Mouse (Mus musculus) CH12F3 (cell line): Measurements from ENCODE around the gene Opa3.

ENCODE experiments used
- in situ Hi-C: fragments of 300-500 bp; cut with MboI; formaldehyde crosslinking; loops from 2 replicates; pipeline ENCODE4 v1.14.3; 2020; ENCODE audit warnings: low sequenced_read_pairs

Opa3 gene

GRCm38 (mm10) chr7:19272173-19272764 lies 44.1 kb downstream of the Opa3 start:
- in situ Hi-C loops: loop anchor here (10.0 kb wide), 1 partner anchor 97 kb away; the partner anchor contains the start of gene Eml2

GRCm38 (mm10) chr7:19276253-19276652 lies 48.1 kb downstream of the Opa3 start:
- in situ Hi-C loops: loop anchor here (10.0 kb wide), 1 partner anchor 101 kb away; the partner anchor contains the start of gene Eml2

GRCm38 (mm10) chr7:19279052-19279451 lies 50.9 kb downstream of the Opa3 start:
- in situ Hi-C loops: loop anchor here (10.0 kb wide), 1 partner anchor 104 kb away; the partner anchor contains the start of gene Eml2

DNA sequence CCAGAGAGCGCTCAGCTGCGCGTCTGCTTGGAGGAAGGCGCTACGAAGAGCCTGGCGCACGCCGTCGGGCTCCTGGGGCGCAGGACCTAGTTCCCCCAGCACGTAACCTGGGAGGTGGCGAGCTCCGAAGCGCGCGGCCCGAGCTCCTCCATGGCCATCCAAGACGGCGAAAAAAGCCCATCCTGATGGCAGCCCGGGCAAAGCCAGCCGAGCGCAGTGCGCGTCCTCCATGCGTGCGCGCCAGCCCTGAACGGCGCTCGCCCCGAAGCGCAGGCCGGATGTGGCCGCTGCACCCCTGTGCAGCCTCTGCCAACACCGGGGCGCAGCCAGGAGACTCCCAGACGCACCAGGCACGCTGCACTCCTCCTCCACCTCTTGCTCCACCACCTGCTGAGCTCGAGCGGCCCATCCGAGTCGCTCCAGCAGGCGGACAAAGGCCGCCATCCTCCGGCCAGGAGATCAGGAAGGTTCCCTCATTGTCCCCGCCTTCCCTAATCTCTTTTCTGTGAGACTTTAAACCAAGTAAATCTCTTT lies 51.5 kb downstream of the Opa3 start, which contains the start of gene Ppm1n:
Gene Ppm1n (minus strand): TSS at position 484 of the 534 bp plus-strand sequence.
- in situ Hi-C loops: loop anchor here (5.0 to 10.0 kb wide), 3 partner anchors 62 to 105 kb away; partner anchors contain the start of gene Eml2

- in situ Hi-C loops: loop anchor here (5.0 to 10.0 kb wide), 2 partner anchors 64 to 87 kb away; no protein-coding TSS in a partner anchor
Measured at GRCm38 (mm10) chr7:19281680-19282304, 53.7 kb downstream of the Opa3 start.

GRCm38 (mm10) chr7:19282385-19282784 lies 54.3 kb downstream of the Opa3 start, which contains the start of gene Rtn2:
Rtn2 (plus strand) TSS chr7:19282624.
- in situ Hi-C loops: loop anchor here (5.0 to 10.0 kb wide), 2 partner anchors 65 to 88 kb away; no protein-coding TSS in a partner anchor

DNA sequence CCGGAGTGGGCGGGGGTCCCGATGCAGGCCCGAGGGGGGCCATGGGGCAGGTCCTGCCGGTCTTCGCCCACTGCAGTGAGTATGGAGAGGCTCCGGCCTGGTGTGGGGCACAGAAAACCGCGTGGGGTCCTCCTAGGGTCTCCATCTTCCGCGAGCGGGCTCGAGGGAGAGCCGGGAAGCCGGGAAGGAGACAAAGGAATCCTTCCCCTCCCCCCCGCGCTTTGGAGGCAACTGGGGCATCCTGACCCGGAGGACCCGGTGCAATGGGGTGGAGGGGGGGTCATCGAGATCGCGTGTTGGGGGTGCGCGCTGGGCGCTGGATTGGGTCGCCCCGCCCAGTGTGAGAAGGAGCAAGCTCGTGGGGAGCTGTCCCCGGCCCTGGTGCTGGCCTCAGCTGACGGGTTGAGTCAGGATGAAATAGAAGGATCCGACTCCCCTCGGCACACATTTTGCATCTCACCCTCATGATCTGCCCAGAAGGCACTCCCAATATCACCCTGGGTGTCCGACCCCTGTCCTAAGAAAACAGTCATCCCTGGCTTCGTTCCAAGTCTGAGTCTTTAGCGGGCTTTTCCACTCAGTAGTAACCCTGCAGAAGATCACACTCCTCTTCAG lies 54.8 kb downstream of the Opa3 start:
- in situ Hi-C loops: loop anchor here (5.0 to 10.0 kb wide), 2 partner anchors 66 to 88 kb away; no protein-coding TSS in a partner anchor

DNA sequence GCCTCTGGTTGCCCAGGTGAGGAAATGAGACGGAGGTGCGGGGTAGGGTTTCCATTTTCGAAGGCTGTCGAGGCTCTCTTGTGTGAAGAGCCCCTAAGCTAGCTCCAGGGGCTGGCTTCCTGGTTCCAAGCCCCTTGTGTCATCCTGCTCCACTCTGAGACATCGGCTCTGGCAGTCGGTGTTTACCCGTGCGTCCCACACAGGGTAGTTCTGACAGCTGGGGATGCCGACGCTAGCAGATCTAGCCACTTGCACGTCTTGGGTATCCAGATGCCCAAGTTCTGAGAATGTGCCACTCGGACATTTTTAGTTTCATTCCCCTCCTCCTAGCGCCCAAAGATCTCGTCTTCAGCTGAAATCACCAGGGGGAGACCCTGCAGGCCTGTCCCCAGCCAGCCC lies 55.3 kb downstream of the Opa3 start:
- in situ Hi-C loops: loop anchor here (5.0 to 10.0 kb wide), 2 partner anchors 66 to 89 kb away; no protein-coding TSS in a partner anchor

GRCm38 (mm10) chr7:19284763-19285162 lies 56.6 kb downstream of the Opa3 start:
- in situ Hi-C loops: loop anchor here (5.0 to 10.0 kb wide), 2 partner anchors 67 to 90 kb away; no protein-coding TSS in a partner anchor

DNA sequence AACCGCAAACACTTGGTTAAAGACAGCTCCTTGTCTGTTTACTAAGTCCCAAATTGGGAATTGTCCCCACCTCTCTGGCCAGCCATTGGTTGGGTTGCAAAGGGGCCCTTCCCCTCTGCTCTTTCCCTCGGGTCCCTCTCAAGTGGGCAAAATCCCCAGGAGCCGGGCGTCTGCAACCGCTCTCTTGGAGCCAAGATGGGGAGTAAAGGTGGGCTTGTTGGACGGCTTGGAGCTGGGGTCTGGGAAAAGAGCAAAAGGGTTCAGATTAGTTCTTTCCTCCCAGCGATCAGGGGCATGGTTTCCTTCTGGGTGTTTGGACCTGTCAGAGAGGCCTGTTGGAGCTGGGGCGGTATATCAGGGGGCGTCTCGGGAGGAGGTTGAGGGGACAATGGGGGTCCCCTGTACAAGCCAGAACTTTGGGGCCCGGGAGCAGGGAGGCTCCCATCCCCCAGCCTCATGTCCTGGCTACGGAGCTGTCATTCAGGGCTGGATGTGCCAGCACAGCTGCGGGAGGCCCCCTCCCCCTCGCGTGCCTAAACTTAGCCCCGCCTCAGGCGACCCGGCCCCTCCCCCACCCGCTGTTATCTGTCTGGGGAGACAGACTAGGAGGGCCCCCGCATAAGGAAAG lies 62.9 kb downstream of the Opa3 start:
- in situ Hi-C loops: no loop called here

DNA sequence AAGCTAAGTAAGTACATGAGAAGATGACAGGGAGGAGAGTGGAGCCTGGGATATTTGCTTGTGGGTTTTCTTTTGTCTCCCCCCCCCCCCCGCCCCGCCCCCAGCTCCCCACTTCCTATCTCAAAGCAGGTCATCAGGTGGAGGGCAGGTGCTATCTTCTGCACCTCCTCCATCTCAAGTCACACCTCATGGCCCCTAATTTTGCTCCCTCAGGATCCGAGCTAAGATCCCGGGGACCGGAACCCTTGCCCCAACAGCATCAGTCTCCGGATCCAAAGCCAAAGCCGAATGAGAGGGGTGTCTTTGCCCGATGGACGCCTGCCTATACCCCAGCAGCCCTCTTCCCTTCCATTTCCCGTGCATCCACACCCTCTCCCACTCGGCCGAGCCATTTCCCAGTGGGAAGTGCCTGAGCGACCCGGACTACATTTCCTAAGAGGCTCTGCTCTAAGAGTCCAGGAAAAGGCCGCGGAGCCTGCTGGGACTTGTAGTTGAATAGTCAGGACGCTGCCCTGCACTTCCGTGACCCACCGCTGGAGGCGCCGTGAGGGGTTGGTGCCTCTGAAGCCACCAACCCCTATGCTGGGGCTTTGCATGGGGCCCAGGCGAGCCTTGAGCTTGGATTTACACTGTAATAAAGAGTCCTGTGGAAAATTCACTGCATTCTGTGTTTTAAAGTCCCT lies 67.5 kb downstream of the Opa3 start:
- in situ Hi-C loops: no loop called here

GRCm38 (mm10) chr7:19297034-19297433 lies 68.9 kb downstream of the Opa3 start:
- in situ Hi-C loops: no loop called here

GRCm38 (mm10) chr7:19297794-19298193 lies 69.7 kb downstream of the Opa3 start:
- in situ Hi-C loops: no loop called here

- in situ Hi-C loops: no loop called here
Measured at GRCm38 (mm10) chr7:19299194-19299593, 71.1 kb downstream of the Opa3 start.

- in situ Hi-C loops: no loop called here
Measured at GRCm38 (mm10) chr7:19300501-19301421, 72.6 kb downstream of the Opa3 start.

DNA sequence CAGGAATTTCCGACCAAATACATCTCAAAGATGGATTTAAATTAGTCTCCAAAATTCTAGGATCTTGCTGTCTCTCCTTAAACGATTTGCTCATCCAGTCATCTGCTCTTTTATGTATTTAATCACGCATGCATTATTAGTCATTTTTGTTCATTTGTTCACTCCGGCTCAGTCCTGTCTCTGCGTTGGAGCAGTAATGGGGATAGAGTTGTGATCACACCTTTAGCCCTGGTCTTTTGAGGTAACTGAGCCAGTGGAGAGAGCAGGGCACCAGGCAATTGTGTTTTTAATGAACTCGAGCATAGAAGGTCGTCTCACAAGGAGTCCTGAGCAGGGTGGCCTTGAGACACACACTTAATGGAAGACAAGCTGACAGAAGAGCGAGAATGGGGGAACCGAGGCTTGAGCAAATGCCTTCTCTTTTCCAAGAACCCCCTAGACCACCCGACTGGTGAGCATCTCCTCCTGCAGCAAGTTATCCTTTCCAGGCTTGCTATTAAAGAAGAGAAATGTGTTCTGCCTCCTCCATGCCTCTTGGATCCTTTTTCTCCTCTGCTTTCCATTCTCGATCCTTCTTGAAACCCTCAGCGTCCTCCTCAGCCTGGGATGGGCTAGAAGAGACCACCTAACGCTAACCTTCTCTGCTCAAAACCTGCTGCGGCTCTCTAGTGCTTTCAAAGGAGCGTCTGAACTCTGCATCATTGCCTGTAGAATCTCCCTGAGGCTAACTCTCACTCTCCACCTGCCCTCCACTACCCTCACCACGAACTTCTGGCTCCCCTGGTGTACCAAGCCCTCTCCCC lies 73.5 kb downstream of the Opa3 start:
- in situ Hi-C loops: no loop called here

- in situ Hi-C loops: no loop called here
Measured at GRCm38 (mm10) chr7:19302264-19303045, 74.3 kb downstream of the Opa3 start.

GRCm38 (mm10) chr7:19303046-19303305 lies 74.8 kb downstream of the Opa3 start:
- in situ Hi-C loops: no loop called here
